Mouse (Mus musculus): Measurements from ENCODE around the gene Glb1l2.

Gene Glb1l2

DNA sequence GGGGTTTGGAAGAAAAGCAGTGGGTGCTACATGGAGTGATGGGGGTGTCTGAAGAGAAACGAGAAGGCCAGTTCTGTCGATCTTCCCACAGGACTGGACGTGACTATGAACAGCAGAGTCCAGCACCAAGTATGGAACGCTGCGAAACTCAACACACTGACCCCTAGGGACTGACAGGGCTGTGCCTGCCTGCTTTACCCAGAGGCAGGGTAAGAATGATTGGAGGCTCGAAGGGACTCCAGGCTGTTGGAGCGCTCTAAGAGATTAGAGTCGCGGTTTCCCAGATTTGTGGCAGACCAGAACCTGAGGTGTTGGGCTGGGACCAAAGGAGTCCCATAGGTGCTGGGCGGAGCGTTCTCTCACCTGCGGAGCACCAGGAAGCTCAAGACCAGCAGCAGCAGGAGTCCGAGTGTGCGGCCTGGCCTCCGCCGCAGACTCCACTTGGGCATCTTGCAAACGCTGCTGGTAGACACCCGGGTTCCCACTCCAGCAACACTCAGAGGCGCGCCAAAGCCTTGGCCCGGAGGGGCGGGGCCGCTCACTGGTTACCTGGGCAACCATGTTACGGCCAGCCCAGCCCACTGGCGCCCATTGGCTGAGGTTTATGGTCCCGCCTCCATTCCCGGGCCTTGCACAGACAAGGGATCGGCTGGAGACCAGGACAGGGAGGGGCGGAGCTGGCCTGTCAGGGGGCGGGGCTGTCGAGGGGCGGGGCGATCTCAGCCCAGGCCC lies at the start of gene Glb1l2:
Glb1l2 (minus strand) TSS at position 534 of the 732 bp plus-strand sequence.
- peak; percentile 76 to 82 for DNase-seq (ENCODE audit: low spot score in 2 of 2)

DNA sequence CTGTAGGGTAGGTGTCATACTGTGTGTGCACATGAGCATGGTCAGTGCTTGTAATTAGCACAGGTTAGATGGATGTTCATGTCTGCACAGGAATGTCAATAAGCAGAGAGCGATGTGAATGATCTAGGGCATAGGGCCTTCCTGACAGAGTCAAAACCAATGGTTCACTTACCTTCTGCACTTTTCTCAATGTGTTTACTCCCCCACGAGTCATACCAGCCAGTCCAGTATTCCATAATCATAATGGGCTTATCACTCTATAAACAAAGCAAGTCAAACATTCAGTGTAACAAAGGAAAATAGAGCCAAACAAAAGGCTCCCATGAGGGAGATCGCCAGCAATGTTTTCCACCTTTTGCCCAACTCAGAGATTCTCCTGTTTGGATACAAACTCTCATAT lies 24.8 kb upstream of the Glb1l2 start:
- DNase-seq (ENCODE audit: low spot score in 2 of 2) = no peak

DNA sequence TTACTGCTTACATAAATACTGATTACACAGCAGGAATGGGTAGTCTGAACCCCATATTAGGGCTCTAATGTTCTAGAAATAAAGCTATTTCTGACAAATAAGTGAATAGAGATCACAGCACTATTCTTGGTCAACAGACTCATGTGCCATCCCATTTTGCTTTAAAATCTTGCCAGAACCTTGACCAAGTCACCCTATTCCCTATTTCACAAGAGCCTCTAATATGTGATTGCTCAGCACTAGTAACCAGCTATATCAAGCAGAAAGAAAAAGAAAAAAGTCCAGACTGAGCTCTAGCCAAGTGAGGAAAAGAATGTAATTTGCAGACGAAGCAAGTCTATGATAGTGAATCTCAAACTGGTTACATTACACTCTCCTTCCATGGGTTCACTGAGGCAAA lies 13.7 kb upstream of the Glb1l2 start:
- no peak for DNase-seq (ENCODE audit: low spot score in 2 of 2)

DNA sequence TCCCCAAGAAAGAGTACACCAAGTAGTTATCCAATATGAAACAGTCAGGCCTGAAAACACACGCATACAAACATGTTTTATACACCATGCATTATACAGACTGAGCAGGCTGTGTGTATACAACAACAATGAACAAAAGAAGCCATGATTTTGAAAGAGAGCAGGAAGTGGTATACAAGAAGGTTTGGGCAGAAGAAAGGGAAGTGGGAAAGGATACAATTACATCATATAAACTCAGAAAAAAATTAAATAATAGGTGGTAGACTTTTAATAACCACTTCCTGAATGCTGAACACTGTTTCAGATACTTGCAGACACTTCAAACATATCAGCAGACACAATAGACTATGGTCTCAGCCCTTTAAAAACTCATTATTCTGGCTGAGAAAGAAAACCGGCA lies 2.5 kb upstream of the Glb1l2 start:
- no peak for DNase-seq (ENCODE audit: low spot score in 2 of 2)

DNA sequence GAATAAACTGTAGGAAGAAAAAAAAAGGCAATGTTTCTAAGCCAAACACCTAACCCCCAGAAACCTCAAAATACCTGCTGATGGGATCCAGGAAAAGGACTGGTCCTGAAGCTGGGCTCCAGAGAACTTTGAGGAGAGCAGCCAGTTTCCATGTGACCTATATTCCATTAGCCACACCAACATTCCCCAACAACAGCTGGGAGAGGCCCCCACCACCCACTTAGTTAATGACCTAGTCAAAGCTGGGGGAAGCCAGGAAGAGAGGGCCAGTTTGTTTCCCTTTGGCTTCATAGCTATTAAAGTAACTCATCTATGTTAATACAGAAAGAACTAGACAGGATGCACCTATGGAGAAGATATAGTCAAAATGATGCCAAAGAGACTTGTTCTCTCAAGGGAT lies 1.9 kb downstream of the Glb1l2 start:
- no peak for DNase-seq (ENCODE audit: low spot score in 2 of 2)

DNA sequence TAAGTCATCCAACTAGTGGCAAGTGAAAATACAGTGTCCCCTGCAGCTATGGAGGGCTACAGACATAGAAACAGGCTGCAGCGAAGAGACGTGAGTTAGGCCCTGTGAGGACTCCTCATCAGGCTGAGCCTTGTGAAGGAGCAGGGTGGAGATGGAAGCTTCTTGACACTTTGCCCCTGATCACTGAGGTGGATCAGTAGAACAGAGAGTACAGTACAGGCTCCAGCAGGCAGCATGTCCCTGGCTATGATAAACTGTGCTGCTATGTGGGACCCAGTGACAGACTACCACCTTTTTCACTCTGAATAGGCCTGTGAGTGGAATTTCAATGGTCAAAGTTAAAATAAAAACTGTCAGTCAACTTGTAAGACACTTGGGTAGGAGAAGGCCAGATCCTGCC lies 5.9 kb downstream of the Glb1l2 start:
- DNase-seq (ENCODE audit: low spot score in 2 of 2) = no peak

DNA sequence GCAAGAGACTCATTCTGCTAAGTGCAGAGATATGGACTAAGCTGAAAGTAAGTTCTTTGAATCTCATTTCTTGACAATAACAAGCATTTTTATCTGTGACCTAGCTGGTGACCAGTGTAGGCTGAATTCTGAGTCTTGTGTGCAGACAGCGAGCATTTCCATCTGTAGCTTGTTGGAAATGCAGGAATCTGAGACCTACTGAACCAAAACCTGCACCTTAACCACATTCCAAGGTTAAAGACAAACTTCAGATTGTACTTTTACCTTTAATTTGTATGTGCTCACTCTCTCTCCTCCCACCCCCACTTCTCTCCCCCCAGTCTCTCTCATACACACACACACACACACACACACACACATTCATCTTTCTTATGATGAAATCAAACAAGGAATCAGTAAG lies 7.5 kb downstream of the Glb1l2 start:
- DNase-seq (ENCODE audit: low spot score in 2 of 2) = no peak

DNA sequence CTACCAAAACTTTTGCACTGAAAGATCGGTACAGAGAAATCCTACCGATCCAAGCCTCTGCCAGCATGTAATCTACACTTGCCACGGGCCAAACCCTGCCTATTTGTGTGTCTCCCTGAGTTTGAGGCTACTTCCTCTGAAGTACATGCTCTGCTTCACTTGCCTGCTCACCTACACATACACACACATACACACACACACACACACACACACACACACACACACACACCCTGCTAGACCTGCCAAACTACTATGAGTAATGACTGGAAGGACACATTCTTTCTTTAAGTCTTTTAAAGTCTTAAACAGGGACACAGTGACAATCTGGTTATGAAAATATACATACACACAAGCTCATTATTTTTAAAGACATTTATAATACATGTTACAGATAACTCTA lies 8.1 kb downstream of the Glb1l2 start:
- no peak for DNase-seq (ENCODE audit: low spot score in 2 of 2)

DNA sequence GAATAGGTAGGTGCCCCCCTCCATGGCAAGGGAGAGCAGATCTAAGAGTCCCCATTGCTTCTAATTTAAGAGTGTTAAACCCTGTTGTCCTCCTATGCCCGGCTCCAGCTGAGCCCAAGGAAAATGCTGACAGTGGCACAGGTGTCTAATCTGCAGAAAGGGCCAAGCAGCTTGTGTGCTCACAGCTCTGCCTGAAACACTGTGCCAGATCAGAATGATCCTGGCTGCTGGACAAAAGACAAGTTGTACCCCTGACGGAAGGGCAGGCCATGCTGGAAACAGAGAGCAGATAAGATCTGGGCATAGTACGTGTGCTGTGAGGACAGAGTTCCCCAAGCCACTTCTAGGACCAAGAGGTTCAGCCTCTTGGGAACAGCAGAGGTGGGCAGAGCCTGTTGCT lies 13.4 kb downstream of the Glb1l2 start:
- DNase-seq (ENCODE audit: low spot score in 2 of 2) = no peak

DNA sequence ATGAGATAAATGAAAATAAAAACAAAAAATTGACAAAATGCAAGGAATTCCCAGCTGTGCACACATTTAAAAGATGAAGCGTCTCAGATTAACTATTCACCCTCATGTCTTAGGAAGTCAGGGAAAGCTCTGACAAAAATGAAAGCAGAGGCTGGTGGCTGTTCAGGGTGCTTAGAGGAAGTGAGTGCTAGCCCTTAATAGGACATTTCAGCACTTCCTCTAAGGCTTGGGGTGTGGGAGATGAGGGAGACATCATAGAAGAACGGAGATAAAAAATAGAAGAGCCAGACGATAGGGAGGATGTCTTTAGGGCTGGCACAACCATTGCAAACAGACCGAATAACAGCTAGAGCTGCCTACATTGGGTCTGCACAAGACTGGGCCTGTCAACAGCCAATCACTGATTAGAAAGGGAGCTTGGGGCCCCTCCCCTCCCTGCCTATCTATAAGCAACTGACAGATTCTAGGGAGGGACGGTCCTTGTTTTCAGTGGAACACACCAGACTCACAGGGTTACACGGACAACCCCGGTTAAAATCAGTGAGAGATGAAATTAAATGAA lies 22.8 kb downstream of the Glb1l2 start:
- DNase-seq (ENCODE audit: low spot score in 2 of 2) = no peak

DNA sequence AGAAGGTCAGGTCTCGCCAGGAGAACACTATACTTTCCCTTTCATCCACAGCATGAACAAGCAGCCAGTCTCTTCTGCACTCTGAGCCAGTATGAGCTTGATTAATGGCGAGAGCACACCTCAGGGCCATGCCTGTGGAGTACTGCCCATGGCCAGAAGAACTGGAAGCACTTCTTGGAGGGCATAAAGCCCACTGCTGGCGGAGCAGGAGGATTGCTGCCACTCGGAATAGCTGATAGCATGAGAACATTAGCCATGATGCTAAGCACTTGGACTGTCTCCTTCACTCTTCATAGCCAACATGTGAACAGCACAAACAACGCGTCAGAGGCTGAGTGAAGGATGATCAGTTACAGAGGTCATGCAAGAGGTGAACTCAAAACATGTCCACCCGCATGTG lies 27.8 kb downstream of the Glb1l2 start:
- DNase-seq (ENCODE audit: low spot score in 2 of 2) = no peak

DNA sequence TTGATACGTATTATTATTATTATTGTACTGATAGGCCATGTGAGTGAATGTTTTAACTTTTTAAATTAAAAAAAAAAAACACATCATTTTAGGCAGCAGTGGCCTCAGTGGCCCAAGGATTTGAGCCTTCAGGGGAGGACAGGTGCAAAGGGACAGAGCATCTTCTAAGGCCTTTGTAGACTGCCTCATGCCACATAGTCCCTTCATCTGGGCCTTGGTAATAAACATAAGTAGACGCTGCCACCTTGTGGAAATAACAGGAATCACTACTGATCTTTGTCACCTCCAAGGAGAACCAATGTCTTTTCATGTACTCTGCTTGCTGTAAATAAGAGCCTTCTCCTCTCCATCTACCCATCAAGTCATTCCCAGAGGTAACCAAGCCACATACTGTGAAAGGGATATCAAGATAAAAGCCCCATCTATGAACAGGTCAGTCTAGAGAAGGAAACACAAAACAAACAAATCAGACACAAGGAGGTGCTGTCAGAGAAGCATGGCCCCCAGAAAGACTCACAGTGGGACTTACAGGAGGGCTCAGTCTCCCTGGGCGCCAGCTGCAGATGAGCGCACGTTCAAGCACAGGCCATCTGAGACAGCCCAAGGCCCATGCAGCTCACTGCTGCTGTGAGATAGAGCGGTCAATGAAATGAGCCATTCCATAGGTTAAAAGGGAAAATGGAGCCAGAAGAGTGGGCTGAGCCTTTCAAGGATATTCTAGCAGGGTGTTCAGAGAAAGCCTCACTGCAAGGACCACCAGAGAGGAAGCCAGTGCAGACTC lies 30.0 kb downstream of the Glb1l2 start:
- DNase-seq (ENCODE audit: low spot score in 2 of 2) = no peak

DNA sequence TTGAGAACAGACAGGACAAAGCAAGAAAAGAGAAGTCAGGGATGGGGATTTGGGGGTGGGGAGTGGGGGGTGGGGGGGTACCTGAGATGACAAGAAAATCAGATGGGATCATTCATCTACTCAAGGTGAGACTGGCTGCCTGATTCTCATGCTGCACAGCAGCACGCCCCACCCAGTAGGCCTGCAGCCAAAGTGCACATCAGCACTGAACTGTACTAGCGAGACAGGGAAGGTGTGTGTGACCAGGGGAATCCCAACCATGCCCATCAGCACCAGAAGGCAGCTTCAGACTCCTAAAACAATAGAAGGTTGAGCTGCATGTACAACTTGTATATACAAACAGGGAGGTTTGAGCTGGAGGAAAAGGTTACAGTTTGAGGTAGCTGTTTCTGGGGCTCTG lies 30.6 kb downstream of the Glb1l2 start:
- no peak for DNase-seq (ENCODE audit: low spot score in 2 of 2)

DNA sequence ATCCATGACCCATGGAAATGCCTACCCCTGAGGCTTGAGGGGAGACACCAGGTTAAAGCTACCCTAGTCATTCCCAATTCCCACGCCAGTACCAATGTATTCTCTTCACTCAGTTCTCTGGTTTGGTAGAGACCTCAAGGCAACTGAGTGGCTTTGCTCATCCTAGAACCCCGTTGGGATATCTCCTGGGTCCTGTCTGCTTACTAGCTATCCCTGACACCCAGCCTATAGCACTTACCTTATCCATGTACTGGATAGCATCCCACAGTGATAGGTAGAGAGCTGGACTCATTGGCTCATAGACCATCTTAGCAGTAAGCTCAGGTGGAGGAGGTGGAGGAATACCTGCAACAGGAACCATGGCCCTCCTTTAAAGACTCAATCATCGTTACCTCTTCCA lies 38.1 kb downstream of the Glb1l2 start:
- no peak for DNase-seq (ENCODE audit: low spot score in 2 of 2)

DNA sequence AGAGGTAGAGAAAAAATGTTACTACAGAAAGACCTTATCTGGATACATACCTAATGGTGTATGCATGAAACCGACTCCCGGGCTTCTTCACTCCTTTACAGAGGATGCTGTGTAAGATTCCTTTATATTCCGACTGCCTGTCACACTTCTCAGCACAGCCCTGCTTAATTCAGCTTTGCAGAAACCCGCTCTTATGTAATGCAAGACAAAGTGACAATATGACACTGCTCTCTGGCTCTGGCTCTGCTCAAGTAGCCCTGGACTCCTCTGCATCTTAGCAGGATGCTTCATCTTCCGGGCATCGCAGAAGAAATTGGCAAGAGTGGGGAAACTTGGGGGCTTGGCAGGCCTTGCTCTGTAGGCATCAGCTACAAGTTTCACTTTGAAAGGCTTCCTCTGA lies 43.8 kb downstream of the Glb1l2 start:
- DNase-seq (ENCODE audit: low spot score in 2 of 2) = no peak

DNA sequence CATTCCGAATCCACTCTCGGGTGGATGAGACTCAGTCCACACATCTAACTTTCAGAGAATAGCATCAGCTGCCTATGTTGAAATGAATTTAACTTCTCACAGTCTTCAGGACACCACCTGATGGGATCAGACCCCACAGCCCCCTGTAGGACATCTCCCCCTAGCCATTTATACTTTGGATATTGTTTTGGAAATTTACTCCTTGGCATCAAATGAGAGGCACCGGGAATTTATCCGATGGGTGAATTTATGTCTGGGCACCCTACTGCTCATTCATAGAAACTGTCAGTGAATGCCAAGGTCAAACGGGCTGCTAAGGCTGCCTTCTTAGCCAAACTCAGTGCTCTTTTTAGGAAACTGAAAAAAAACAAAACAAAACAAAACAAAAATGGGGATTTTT lies 45.7 kb downstream of the Glb1l2 start:
- DNase-seq (ENCODE audit: low spot score in 2 of 2) = no peak

DNA sequence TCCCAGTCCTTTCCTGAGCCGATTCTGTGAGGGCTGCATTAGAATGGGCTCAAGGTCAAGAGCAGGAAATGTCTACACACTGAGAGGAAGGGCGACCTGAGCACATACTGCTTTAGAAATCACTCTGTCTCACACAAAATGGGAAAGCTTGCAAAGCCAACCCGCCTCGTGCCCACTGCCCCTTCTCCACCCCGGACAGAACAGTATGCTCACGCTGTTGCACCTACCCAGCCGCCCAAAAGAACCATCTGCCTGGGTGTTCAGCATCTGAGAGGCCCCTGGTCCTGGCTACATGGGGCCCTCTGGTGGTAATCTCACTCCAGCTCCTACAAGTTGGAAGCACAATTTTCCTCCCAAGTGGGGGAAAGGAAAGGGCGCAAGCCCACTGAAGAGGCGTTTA lies 46.2 kb downstream of the Glb1l2 start:
- peak; percentile 61 to 65 for DNase-seq (ENCODE audit: low spot score in 2 of 2)

DNA sequence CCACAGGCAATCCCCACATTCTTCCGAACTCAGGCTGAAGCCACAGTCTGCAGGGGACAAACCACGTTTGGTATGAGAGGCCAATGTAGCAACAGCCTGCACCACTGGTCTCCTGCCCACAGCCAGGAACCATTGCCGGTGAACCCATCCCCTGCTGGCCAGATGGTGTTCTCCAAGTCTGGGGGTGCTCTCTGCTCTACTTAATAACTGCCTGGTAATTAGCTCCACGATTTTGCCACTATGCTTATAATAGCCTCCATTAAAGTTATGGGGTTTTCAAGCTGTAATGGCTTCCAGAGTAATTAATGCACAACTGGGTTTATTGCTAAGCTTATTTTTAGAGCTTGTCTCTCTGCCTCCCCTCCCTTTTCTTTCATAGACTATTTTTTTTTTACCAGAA lies 57.4 kb downstream of the Glb1l2 start:
- no peak for DNase-seq (ENCODE audit: low spot score in 2 of 2)

DNA sequence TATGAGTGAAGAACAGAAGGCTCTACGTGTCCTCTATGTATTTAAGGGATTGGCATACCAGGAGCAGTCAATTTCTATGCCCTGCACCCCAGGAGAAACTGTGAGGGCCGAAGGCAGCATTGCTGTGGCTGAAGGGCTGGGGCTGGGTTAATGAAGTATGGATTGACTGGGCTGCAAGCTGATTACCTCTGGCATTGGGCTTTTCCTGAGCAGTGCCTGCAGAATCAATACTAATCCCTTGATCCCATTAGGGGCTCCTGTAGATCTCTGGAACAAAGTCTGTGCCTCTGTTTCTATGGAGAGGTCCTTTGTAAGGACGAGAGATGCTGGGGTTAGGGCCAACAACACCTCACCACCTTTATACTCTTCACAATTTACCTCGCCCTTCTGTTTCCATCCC lies 59.1 kb downstream of the Glb1l2 start:
- DNase-seq (ENCODE audit: low spot score in 2 of 2) = no peak

DNA sequence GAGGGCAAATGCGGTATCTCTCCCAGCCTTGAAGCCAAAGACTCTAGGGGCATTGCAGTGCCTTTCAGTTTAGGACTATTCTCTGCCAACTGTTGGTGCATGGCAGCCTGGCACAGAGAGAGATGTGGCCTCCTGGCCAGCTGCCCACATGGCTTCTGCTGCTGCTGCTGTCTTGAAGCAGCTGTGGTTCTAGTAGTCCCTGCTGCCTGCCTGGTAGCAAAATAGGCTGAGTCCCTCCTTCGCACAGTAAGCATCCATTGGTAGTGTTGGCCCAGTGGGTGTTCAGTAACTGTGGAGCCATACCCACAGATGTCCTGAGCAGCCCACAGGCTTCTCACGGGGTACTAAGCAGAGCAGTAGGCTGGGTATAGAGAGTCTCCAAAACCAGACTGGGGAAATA lies 63.5 kb downstream of the Glb1l2 start:
- peak; percentile 55 to 71 for DNase-seq (ENCODE audit: low spot score in 2 of 2)

DNA sequence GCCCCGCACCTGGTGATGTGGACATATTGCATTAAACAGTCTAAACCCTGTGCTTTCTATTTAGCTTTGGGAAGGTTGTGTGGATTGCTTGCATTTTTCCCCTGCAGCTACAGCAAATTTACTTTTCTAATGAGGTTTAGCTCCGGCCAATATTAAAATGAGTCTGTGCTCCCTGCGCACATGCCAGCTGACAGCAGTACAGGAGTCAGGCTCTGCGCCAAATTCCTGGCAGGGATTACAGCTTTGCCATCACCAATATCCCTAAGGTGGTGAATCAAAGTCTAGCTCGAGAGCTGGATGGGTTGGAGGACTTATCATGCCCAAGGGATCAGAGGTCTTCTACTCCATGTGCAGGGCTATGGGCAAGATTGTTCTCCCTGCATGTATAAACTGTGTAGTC lies 69.2 kb downstream of the Glb1l2 start:
- DNase-seq (ENCODE audit: low spot score in 2 of 2) = no peak

DNA sequence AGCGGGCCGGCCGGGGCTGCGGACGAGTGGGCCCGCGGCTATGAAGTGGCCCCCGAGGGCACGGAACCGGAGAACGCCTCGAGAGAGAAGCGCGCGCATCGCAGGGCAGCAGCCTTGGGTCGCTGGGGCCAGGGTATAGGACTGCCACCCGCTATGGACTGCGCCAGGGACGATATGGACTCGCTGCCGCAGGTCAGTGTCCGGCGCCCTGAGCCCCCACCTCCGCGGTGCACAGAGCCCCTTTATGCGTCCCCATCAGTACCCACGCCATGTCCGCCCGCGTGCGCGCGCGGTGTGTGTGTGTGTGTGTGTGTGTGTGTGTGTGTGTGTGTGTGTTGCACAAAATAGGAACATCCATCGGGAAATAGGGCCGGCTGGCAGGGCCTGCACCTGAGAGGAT lies 72.3 kb downstream of the Glb1l2 start:
- DNase-seq (ENCODE audit: low spot score in 2 of 2) = no peak

DNA sequence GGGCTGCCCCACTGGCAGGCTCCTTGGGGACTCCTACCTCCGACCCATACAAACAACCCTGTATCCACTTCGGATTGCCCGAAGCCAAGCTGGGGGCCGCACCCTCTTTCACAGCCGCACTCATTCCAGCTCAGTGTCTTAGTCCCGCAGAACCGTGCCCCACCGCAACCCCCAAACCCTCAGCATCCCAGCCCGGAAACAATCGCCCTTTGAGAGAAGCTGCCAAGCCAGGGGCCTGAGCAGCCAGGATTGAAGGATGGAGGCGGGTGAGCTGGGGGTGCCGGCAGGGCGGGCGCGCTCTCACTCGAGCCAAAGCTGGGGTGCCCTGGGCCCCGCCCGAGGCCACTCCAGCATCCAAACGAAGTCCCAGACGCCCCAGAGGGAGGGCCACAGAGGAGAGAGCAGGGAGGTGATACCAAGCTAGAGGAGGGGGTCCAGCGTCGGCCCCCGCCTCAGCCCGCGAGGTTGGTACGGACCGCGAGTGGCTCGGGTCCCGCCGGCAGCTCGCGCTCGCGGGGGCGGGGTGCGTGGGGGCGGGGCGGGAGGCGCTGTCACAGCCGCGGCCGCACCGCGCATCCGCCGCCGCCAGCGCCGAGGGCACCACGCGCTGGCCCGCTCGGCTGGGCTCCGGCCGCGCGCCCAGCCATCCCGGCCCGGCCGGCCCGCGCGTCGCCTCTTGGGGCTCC lies 72.9 kb downstream of the Glb1l2 start, which contains the start of gene B3gat1:
B3gat1 (plus strand) TSS at position 523 of the 686 bp plus-strand sequence.
- DNase-seq (ENCODE audit: low spot score in 2 of 2) = peak in 1 of 2 experiments; percentile 57
